Mouse (Mus musculus): Measurements from ENCODE around the gene Vav2.

DNA sequence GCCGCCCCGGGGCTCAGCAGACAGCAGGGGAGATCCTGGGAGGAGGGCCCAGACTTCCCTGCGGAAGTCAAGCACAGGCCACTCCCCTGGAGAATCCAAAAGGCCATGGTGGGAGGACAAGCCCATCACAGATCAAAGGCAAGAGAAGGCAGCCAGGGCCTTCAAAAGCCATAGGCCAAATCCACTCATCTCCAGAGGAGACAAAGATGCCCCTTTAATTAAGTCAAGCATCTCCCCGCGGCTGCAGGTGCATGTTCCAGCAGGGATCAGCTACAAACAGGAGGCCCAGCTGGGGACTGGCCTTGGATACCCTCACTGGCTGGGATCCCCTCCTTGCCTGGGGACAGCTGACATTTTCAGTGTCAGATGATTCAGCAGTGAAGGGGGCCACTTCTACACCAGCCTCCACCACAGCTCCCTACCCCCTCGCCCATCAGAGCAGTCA, 105.4 kb downstream of the Vav2 start:
- no peak for TF ChIP-seq EP300 (IDR thresholded peaks at IDR 0.05; ENCODE audit: low read depth)
- no peak for TF ChIP-seq CTCF (IDR thresholded peaks at IDR 0.05; ENCODE audit: low read depth)
